Mouse (Mus musculus) kidney, adult 2 months (tissue): Measurements from ENCODE around the gene Tha1. TPM values are rescaled to one million over a fixed set of nuclear protein-coding genes. Genes with fewer than 3 reads are reported as not detected.
A peak's percentile ranks its signal among the peaks of the same experiment; 100 is the strongest.

Source experiments
- DNase-seq: peaks from one replicate; pipeline ENCODE4 v3.0.0; 2021
- H3K27ac ChIP-seq: fragments of 200-500 bp; 2 replicates; pipeline ENCODE4 v1.5.1; 2012; ENCODE audit warnings: low read depth, low read length, control low read depth, inconsistent platforms; ENCODE audit not compliant: insufficient read depth
- H3K27me3 ChIP-seq: fragments of 200-500 bp; replicated peaks from 2 replicates; pipeline ENCODE4 v1.6.1; 2012; ENCODE audit warnings: mild to moderate bottlenecking, moderate library complexity, low read length, inconsistent platforms; ENCODE audit not compliant: control insufficient read depth, insufficient read depth
- H3K36me3 ChIP-seq: fragments of 200-500 bp; 2 replicates; pipeline ENCODE4 v1.6.1; 2012; ENCODE audit warnings: mild to moderate bottlenecking, moderate library complexity, low read length, inconsistent platforms; ENCODE audit not compliant: control insufficient read depth, insufficient read depth
- H3K4me1 ChIP-seq: fragments of 200-500 bp; 2 replicates; pipeline ENCODE4 v1.6.1; 2011; ENCODE audit warnings: low read length; ENCODE audit not compliant: control insufficient read depth, insufficient read depth
- H3K4me3 ChIP-seq: fragments of 200-500 bp; 2 replicates; pipeline ENCODE4 v1.5.1; 2011; ENCODE audit warnings: mild to moderate bottlenecking, low read depth, low read length, control low read depth; ENCODE audit not compliant: insufficient read depth
- CTCF ChIP-seq: fragments of 200-500 bp; conservative IDR thresholded peaks from 2 replicates; pipeline ENCODE4 v1.5.1; 2011; ENCODE audit warnings: low read depth, mild to moderate bottlenecking, control low read depth, low read length, moderate library complexity, mixed read lengths; ENCODE audit not compliant: insufficient read depth, insufficient read length
- POLR2A ChIP-seq: fragments of 200-500 bp; IDR thresholded peaks from one replicate; pipeline ENCODE4 v1.6.1; 2011; ENCODE audit warnings: low read depth, low read length, control low read depth
- WGBS: fragments of 180-500 bp; shearing (Covaris S2); methylation state at CpG from one replicate; pipeline ENCODE4 v1.1.7; 2018; 5-methylcytosine and 5-hydroxymethylcytosine counted together
- polyA plus RNA-seq: library from polyadenylated mRNA; depleted of rRNA; stranded (reverse); fragments of >200 nt; gene quantifications from 2 replicates; pipeline ENCODE4 v1.2.3, GENCODE M21; 2012

Tha1 gene
- polyA plus RNA-seq, 1 experiment = 14.9 TPM

- 34% methylated on average over 28 of the region's 28 CpGs for WGBS
- Histone ChIP-seq H3K27ac (peak overlapping the region; percentile 14; the same call in 1 of the 2 replicates), H3K27me3 (no peaks in the 10 kb centered on the region), H3K4me3 (peak overlapping the region; percentile 36; the same call in 1 of the 2 replicates), H3K4me1 (peaks cover 41% of the 10 kb centered on the region), H3K36me3 (no peaks in the 10 kb centered on the region)
- DNase-seq = peak; percentile 81
- TF ChIP-seq POLR2A = no peak
- TF ChIP-seq CTCF = peak; percentile 66
Observed at GRCm38 (mm10) chr11:117832086-117832969, 41.0 kb downstream of the Tha1 start.

DNA sequence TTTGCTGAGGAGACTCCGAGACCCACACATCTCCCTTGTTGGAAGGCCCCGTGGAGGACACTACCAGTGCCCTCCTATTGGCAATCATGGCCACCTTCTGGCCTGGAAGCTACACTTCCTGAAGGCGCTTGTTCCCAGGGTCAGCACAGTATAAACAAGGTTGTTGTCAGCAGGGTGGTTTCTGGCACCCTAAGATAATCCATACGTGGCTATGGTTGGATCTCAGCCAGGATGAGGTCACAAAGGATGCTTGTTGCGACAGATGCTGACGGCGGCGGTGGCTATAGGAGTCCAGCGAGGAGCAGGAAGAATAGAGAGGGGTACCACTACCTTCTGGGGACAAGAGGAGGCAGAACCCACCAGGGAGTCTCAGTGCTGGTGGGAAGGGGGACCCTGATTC, 42.9 kb downstream of the Tha1 start:
- no peak for DNase-seq
- whole genome bisulfite sequencing = 65% methylated on average over 9 of the region's 9 CpGs
- Histone ChIP-seq H3K4me1 (peaks cover 55% of the 10 kb centered on the region), H3K27me3 (no peaks in the 10 kb centered on the region), H3K36me3 (no peaks in the 10 kb centered on the region), H3K27ac (peak overlapping the region; percentile 95), H3K4me3 (no peak overlapping the region)
- no peak for TF ChIP-seq POLR2A
- no peak for TF ChIP-seq CTCF

DNA sequence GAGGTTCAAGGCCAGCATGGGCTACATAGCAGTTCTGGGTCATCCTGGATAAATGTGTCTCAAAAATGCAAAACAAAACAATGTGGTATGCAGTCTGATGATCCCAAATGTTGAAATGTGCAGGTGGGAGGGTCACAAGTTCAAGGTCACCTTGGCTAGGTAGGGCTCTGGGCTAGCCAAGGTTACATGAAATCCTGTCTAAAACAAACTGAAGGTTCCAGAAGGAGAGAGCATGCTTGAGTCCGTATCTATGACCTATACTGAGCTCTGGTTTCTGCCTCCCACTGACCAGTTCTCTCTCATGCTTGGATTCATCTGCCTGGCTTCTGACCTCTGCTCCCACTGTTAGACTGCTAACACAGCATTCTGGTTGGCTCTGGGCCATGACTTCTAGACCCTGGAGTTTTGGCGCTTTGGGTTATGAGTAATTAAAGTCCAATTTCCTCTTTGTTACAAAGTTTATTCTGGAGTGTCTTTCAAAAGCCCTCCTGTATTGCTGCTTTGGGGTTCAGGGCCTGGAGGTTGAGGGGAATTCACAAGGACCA, 43.5 kb downstream of the Tha1 start:
- TF ChIP-seq POLR2A (no peak), CTCF (no peak)
- H3K36me3 ChIP-seq = no peaks in the 10 kb centered on the region
- H3K27me3 ChIP-seq = no peaks in the 10 kb centered on the region
- WGBS = 18% methylated on average over 2 of the region's 2 CpGs
- H3K4me3 ChIP-seq = no peak overlapping the region
- DNase-seq = peak; percentile 97
- peaks cover 61% of the 10 kb centered on the region for H3K4me1 ChIP-seq
- peak overlapping the region; percentile 99 for H3K27ac ChIP-seq

DNA sequence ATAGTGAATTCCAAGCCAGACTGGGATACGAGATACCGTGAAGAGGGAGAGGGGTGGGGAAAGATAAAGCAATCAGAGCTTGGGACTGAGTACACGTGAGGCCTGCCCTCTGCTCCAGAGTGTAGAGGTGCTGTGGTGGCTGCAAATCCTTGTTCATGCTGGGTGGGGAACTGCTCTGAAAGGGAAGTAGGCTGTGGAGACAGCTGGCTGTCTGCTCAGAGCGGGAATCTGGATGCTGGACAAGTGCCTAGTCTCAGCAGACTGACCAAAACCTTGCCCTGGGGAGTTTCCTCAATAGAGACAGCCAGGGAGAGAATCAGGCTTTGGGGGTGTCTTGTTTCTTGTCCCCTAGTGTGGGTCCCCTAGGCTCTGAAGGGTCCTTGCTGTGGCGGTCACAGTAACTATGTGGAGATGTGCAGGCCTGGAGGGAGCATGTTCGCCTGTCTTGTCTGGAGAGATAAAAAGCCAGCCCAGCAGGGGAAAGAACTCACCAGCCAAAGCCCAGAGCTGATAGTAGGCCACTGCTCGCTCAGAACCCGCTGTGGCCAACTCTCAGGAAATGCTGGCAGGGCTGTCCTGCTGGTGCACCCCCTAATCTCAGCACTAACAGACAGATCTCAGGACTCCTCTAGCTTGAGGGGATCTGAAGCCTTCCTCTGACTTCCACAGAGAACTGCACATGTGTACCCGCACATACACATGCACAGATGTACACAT, 44.2 kb downstream of the Tha1 start:
- Histone ChIP-seq H3K36me3 (no peaks in the 10 kb centered on the region), H3K27ac (peak overlapping the region; percentile 99), H3K27me3 (no peaks in the 10 kb centered on the region), H3K4me1 (peaks cover 61% of the 10 kb centered on the region), H3K4me3 (no peak overlapping the region)
- peak; percentile 78 for DNase-seq
- WGBS = 37% methylated on average over 9 of the region's 9 CpGs
- TF ChIP-seq CTCF (no peak), POLR2A (no peak)

- no peak overlapping the region for H3K4me3 ChIP-seq
- WGBS = 50% methylated on average over 18 of the region's 18 CpGs
- peaks cover 61% of the 10 kb centered on the region for H3K4me1 ChIP-seq
- no peaks in the 10 kb centered on the region for H3K36me3 ChIP-seq
- DNase-seq = peak; percentile 63
- peak overlapping the region; percentile 99 for H3K27ac ChIP-seq
- no peaks in the 10 kb centered on the region for H3K27me3 ChIP-seq
- no peak for TF ChIP-seq POLR2A
- no peak for TF ChIP-seq CTCF
Observed at GRCm38 (mm10) chr11:117828149-117828887, 45.0 kb downstream of the Tha1 start.

DNA sequence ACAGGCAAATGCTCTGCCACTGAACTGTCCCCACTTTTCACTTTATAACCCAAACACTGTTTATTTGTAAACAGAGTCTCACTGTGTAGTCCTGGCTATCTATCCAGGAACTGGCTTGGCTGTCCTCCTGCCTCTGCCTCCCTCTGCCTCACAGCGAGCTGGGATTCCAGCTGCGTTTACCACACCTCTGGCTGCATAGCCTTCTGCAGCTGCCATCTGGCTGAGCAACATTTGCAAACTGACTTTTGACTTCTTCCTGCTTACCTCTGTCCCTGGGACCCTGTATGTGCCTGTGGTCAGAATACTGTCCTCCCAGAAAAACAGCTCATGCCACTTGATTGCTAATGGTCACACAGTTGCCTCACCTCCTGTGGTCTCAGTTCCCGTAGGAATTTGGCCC, 45.9 kb downstream of the Tha1 start:
- no peak overlapping the region for H3K4me3 ChIP-seq
- peak overlapping the region; percentile 99 for H3K27ac ChIP-seq
- peaks cover 61% of the 10 kb centered on the region for H3K4me1 ChIP-seq
- no peaks in the 10 kb centered on the region for H3K27me3 ChIP-seq
- no peak for TF ChIP-seq POLR2A
- no peaks in the 10 kb centered on the region for H3K36me3 ChIP-seq
- 64% methylated on average over 3 of the region's 3 CpGs for WGBS
- no peak for DNase-seq

DNA sequence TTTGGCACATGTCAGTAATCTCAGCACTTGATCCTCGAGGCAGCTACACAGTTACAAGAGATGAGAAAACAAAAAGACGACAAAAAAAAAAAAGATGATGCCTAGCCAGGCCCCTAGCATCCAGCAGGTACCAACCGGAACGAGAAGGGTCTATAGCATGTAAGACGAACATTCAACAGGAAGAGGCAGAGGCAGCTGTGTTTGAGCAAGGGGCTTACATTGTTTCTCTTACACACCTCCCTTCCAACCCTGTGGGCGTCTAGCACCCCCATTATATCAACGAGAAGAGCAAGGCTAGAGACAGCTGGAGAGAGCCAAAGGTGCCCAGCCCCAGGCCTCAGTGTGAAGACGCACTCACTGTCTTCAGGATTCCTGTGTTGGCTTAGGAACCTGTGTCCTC, 46.4 kb downstream of the Tha1 start:
- WGBS = 62% methylated on average over 8 of the region's 8 CpGs
- Histone ChIP-seq H3K27me3 (no peaks in the 10 kb centered on the region), H3K36me3 (no peaks in the 10 kb centered on the region), H3K27ac (peak overlapping the region; percentile 99), H3K4me1 (peaks cover 61% of the 10 kb centered on the region), H3K4me3 (no peak overlapping the region)
- TF ChIP-seq POLR2A (no peak), CTCF (no peak)
- DNase-seq = no peak
